Mouse (Mus musculus) ES-E14 (cell line): ENCODE measurements at regions not wholly inside any gene's neighbourhood (a gene's known extent, or its start where the extent isn't known, plus 50 kb on each side); places are given as distances from the start of the nearest gene placed in this dataset.

ENCODE experiments used
- HCFC1 ChIP-seq: IDR thresholded peaks from 2 replicates; pipeline ENCODE4 v1.6.1; 2012; ENCODE audit warnings: low read length, inconsistent platforms, borderline replicate concordance; ENCODE audit not compliant: insufficient read depth
- MAFK ChIP-seq: IDR thresholded peaks from 2 replicates; pipeline ENCODE4 v1.6.1; 2014; ENCODE audit warnings: mild to moderate bottlenecking, low read depth, low read length, inconsistent platforms; ENCODE audit not compliant: insufficient read depth
- ZC3H11A ChIP-seq: IDR thresholded peaks from 2 replicates; pipeline ENCODE4 v1.6.1; 2012; ENCODE audit warnings: low read depth, mild to moderate bottlenecking, inconsistent platforms, low read length, borderline replicate concordance

DNA sequence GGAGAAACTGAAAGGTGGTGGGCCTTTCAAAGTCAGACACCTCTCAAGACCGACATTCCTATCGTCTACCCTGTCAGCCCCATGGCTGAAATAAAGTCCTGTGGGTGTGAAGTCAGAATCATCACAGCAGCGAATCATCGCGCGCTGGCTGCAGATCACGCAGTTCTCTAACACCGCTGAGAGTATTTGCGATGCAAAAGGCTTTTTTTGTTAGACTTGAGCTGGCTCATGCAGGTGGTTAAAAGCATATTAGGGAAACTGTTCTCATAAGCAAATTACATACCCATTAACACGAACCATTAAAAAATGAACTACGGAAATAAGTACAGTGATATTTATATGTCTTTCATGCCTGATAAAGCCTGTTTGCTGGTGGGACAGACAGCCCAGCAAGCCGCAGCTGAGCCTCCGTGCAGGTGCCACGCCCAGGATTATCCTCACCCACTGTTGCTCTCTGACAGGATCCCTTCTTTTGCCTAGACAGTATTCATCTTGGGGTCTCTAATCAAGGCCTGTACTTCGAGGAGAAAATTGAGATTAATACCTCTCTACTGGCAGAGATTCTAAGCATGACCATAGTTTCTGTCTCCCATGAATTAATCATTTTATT, 365.5 kb downstream of the Foxo1 start:
- TF ChIP-seq MAFK (no peak), HCFC1 (no peak), ZC3H11A (no peak)
